Mouse (Mus musculus) erythroid progenitor cell, adult 5-6 weeks (primary cell): ENCODE measurements around the gene Med16. TPM values are rescaled to one million over a fixed set of nuclear protein-coding genes. Genes with fewer than 3 reads are reported as not detected.

Experiments
- ATAC-seq: replicated peaks from 2 replicates; pipeline ENCODE4 v1.8.0; 2016; ENCODE audit warnings: moderate number of reproducible peaks, mild to moderate bottlenecking, moderate TSS enrichment, inconsistent platforms; ENCODE audit not compliant: poor library complexity, low FRiP score, severe bottlenecking
- total RNA-seq, 2 experiments: library from RNA; stranded (forward) in 1 of 2; stranded (reverse) in 1 of 2; fragments of 150-400 nt in 1 of 2; fragments of 186-747, 209-891 nt in 1 of 2; gene quantifications; 2 replicates each; pipeline versions ENCODE4 v1.2.3 to v1.2.4; 2015 to 2017; ENCODE audit warnings: low replicate concordance in 2 of 2

Med16 gene
- total RNA-seq, 2 experiments from 2014 or later = 5.9 to 9.1 TPM

DNA sequence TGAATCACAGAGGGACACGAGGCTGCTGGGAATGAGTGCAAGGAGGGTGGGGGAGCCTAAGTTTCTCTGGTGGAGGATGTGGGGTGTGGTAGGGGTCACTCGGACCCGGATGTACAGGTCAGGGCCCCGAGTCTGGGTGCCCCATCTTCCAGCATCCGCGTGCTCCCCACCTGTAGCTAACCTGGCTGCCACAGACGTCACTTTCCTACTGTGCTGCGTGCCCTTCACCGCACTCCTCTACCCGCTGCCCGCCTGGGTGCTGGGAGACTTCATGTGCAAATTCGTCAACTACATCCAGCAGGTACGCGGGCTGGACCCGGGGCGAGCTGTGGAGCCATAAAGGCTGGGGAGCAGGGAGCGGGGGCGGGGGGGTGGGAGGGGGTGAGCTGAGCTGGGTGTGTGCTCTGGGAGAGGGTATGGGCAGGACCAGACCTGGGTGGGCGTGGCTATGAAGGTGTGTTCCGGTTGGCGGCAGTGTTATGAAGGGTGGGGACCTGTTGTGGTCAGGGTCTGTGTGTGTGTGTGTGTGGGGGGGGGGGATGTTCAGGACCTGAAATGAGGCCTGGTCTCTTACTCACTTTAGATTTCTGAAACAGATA is 10.6 kb upstream of the Med16 start:
- no peak for ATAC-seq

DNA sequence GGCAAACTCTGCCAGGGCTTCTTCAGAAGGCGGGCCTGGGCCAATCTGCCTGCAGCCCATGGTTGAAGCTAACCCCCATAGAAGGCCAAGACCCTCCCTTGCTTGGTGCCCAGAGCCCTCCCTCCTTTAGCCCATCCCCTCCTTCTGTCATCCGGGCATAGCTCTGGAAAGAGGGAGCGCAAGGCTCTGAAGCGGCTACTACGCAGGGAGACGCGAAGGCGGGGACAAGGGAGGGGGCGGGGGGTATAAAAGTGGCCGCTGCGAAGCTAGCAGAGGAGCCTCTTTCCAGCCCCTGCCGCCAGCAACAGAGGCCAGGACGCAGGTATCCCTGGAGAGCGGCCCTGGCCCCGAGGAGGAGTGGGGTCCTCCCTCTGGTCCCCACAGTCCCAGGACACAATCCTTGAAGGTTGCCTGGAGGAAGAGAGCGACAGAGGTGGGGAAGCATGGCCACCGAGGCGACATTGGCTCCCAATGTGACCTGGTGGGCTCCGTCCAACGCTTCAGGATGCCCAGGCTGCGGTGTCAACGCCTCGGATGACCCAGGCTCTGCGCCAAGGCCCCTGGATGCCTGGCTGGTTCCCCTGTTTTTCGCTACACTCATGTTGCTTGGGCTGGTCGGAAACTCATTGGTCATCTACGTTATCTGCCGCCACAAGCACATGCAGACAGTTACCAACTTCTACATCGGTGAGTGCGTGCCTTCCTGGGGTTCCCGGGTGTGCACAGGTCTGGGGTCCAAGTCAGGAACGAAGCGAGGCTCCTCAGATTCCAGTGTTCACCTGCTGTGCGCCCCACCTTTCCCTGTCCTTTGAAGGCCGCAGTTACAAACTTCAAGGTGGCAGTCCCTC is 9.7 kb upstream of the Med16 start:
- no peak for ATAC-seq

DNA sequence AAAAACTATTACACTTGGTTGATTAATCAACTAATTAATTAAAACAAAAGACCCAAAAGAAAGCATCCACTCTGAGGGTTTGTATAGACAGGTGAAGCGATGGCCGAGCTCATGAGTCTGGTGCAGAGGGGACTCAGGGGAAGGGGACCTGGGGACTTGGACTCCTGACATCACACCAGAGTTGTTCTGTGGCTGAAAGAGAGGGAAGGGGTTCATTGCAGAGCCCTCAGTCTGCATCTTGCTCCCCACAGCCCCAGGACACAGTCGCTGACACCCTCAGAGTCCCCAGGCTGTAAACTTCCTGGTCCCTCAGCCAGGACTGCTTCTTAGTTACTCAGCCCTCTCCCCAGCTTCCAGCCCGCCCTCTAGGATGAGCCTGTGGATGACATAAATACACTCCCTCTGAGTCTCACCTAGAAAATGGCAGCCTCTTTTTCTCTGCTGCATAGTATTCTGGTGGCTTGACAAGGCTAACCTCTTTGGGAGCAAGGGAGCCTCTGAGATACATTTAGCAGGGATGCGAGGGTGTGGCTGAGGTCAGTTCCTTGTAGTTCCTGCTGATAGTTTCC is 8.9 kb upstream of the Med16 start:
- ATAC-seq = no peak

DNA sequence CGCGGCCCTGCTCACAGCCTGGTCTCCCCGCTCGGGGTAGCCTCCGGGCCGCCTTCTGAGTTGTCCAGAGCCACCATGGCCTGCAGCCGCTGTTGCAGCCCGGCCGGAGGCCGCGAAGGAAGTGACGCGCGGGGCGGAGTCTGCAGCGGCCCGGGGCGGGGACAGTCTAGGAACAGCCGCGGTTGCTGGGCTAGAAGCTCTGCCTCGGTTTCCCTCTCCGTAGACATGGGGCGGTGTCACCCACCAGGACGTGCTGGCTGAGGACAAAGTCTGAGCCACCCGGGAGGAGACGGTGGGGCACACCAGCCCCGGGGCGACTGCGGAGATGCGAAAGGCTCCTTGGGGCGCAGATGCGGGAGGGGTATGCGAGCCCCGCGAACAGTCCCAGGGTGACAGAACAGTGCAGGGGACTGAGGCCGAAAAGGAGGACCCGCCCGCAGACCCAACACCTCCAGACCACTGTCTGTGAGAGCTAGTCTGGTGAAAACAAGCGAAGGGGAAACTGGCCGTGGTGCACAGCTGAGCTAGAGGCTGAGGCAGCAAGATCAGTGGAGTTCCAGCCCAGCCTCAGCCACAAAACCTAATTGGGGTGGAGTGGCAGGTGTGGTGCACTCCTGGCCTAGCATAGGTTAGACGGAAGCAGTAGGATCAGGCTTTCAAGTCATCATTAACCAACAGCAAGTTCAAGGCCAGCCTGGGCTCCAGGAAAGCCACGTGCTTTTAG is 8.2 kb upstream of the Med16 start, which contains the start of gene Kiss1r:
Kiss1r (plus strand) TSS at position 164 of the 724 bp plus-strand sequence.
- peak; percentile 80 for ATAC-seq

DNA sequence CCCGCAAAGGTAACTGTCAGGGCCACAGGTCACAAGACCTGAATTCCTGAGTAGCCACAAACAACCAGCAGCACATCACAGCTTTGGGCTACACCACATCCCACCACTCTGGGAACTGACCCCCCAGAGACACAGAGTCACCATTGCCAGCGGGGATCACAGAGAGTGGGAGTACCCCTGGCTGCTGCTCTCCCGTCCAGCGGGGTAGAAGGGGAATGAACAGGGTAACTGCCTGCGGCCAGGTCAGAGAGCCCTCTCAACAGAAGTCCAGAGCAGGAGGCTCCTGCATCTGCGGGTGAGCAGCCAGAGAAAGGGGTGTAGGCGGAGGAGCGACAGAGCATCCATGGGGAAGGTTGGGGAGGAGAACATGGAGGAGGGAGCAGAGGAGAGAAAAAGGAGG is 7.4 kb upstream of the Med16 start:
- no peak for ATAC-seq

DNA sequence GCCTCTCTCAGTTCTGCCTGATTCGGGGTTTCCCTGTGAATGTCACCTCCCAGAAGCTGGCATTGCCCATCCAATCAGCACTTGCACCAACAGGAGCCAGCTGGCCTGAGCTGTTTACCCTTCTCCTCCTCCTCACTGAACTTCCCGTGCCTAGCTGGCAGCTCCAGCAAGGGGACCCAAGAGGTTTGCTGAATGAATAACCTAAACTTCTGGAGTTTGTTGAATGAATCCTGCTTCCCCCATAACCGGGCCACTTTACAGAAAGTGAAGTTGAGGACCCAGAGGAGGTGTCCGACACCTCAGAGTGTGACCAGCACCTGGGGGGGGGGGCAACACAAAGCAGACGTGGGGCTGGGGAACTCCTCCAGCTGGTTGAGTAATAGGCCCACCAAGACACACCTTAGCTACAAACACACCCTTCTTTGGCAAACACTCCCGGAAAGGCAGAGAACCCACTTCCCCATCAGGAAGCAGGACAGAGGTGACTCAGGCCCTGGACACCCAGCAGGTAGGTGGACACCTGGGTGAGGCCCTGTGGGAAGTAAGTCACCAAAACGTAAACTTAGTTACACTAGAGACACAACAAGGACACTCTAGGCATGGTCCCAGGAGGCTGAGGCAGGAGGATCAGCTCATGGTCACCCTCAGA is 6.3 kb upstream of the Med16 start:
- no peak for ATAC-seq

- peak; percentile 68 for ATAC-seq
These were observed 5.6 kb upstream of the Med16 start for GRCm38 (mm10) chr10:79914131-79914947.

GRCm38 (mm10) chr10:79912412-79912811 is 3.7 kb upstream of the Med16 start:
- ATAC-seq = no peak

GRCm38 (mm10) chr10:79910556-79910955 is 1.8 kb upstream of the Med16 start, which contains the start of gene Gm26602:
Gene Gm26602 (plus strand): TSS chr10:79910856.
- ATAC-seq = no peak

- peak; percentile 17; the same call in 1 of the 2 replicates for ATAC-seq
These were observed 584 bp upstream of the Med16 start for GRCm38 (mm10) chr10:79909092-79909922.

GRCm38 (mm10) chr10:79907415-79907814 is 1.3 kb downstream of the Med16 start:
- ATAC-seq = no peak

GRCm38 (mm10) chr10:79906712-79907111 is 2.0 kb downstream of the Med16 start:
- ATAC-seq = no peak

DNA sequence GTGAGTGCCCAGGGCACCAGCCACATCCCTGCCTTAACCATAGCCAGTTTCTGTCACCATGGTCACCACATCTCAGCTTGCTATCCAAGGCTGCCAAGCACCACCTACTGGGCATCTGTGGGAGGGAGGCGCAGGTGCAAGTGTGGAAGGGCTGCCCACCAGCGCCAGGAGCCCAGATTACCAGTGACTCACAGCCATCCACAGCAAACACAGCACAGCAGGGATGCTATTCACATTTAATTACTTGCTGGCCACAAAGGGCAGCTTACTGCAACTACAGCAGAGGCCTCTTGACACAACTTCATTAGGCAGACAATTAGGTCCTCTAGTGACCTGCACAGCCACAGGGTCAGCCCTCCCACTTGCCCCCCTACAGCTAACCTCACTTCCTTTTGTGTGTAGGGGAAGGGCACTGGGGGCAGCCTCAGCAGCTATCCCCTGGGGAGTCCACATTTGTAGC is 7.7 kb downstream of the Med16 start:
- ATAC-seq = no peak

GRCm38 (mm10) chr10:79897316-79898245 is 11.1 kb downstream of the Med16 start:
- ATAC-seq = no peak

- no peak for ATAC-seq
These were observed 11.9 kb downstream of the Med16 start for GRCm38 (mm10) chr10:79896814-79897213.

DNA sequence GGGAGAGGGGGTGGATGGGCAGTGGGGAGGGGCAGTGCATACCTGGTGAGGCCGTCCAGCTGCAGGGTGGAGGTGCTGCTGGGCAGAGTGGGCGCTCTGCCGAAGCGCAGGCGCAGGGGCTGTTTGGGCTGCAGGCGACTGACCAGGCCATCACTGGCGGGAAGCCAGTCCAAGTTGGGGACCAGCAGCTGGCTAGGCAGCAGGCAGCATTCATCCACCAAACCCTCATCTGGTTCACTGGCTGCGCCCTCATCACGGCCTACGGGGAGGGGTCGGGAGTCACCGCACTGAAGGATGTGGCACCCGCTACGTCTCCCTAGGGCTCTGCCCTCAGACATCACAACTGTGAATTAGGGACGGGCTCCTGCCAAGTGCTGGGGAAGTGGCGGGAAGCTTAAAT is 12.4 kb downstream of the Med16 start:
- ATAC-seq = no peak
